Mouse (Mus musculus): ENCODE measurements around the gene Drd1.

Drd1 gene

GRCm38 (mm10) chr13:54073066-54073465 lies 17.6 kb upstream of the Drd1 start:
- peak; percentile 17 for DNase-seq (ENCODE audit: low read depth)

GRCm38 (mm10) chr13:54072526-54073057 lies 17.1 kb upstream of the Drd1 start:
- DNase-seq (ENCODE audit: low read depth): no peak

GRCm38 (mm10) chr13:54071606-54072331 lies 16.3 kb upstream of the Drd1 start, which contains the start of gene Sfxn1:
Gene Sfxn1 (plus strand): TSS chr13:54071869.
- DNase-seq (ENCODE audit: low read depth): peak; percentile 91

GRCm38 (mm10) chr13:54071011-54071410 lies 15.5 kb upstream of the Drd1 start:
- no peak for DNase-seq (ENCODE audit: low read depth)

GRCm38 (mm10) chr13:54067617-54068166 lies 12.2 kb upstream of the Drd1 start:
- no peak for DNase-seq (ENCODE audit: low read depth)

- no peak for DNase-seq (ENCODE audit: low read depth)
Observed at GRCm38 (mm10) chr13:54066081-54066746, 10.7 kb upstream of the Drd1 start.

GRCm38 (mm10) chr13:54063292-54063691 lies 7.8 kb upstream of the Drd1 start:
- DNase-seq (ENCODE audit: low read depth): peak; percentile 55

- no peak for DNase-seq (ENCODE audit: low read depth)
Observed at GRCm38 (mm10) chr13:54062068-54062467, 6.6 kb upstream of the Drd1 start.

- DNase-seq (ENCODE audit: low read depth): no peak
Observed at GRCm38 (mm10) chr13:54054962-54055361, 543 bp downstream of the Drd1 start.

- DNase-seq (ENCODE audit: low read depth): no peak
Observed at GRCm38 (mm10) chr13:54051641-54052040, 3.9 kb downstream of the Drd1 start.

GRCm38 (mm10) chr13:54048679-54049352 lies 6.7 kb downstream of the Drd1 start:
- DNase-seq (ENCODE audit: low read depth): no peak

- DNase-seq (ENCODE audit: low read depth): no peak
Observed at GRCm38 (mm10) chr13:54040256-54040655, 15.2 kb downstream of the Drd1 start.

- DNase-seq (ENCODE audit: low read depth): no peak
Observed at GRCm38 (mm10) chr13:54037936-54038335, 17.6 kb downstream of the Drd1 start.

- peak; percentile 13 for DNase-seq (ENCODE audit: low read depth)
Observed at GRCm38 (mm10) chr13:54035541-54035940, 20.0 kb downstream of the Drd1 start.

- DNase-seq (ENCODE audit: low read depth): no peak
Observed at GRCm38 (mm10) chr13:54033653-54034052, 21.9 kb downstream of the Drd1 start.

GRCm38 (mm10) chr13:54027079-54027478 lies 28.4 kb downstream of the Drd1 start:
- DNase-seq (ENCODE audit: low read depth): no peak

GRCm38 (mm10) chr13:54023311-54023710 lies 32.2 kb downstream of the Drd1 start:
- no peak for DNase-seq (ENCODE audit: low read depth)

- DNase-seq (ENCODE audit: low read depth): no peak
Observed at GRCm38 (mm10) chr13:54008716-54009115, 46.8 kb downstream of the Drd1 start.

Data from naive thymus-derived CD4-positive, alpha-beta T cell, adult 2 months (primary cell).